Comparison of ENCODE assay signal across 21 mouse cellular contexts in the genomic region with DNA sequence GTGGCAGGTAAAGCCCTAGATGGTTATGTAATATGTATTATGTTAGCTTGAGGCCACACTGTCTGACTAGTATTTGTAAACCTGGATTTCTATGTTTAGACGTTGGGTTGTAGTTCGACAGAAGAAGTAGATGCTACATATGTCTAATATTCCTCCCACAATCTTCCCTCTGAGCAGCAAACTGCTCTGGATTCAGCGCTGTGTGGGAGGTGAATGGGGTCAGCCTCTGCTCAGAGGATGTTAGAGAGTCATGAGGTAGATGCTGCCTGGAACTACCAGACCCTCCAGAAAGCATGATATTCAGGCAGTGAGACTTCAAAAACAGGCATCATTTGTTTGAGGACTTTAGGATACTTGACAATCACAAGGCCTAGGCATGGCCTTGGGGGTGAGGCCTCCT.
DNase-seq lines count a peak whose midpoint lies in the region; TF ChIP-seq lines count a peak whose summit lies in the region.
"Had no signal": no experiment of that assay in that cellular context is flagged by ENCODE, and none has a peak within 500 bp of the region (broad histone marks: within the 10 kb centered on the region; RNA-seq: fewer than 3 reads in every experiment).

No protein-coding gene starts in this region.

- TF ChIP-seq POLR2A in cortical plate, adult 2 months (IDR thresholded peaks at IDR 0.05; ENCODE audit: extremely low read depth, insufficient read depth, low read length) = no peak

- H3K4me3 ChIP-seq in left cerebral cortex, adult 2 months = no peak overlapping the region
- no peak overlapping the region for H3K4me3 ChIP-seq in cortical plate, adult 2 months (ENCODE audit: insufficient read depth, low read length)
- H3K4me3 ChIP-seq: embryonic facial prominence, embryonic 13.5 days; embryonic facial prominence, embryonic 15.5 days; erythroblast, embryonic 14.5 days; forebrain, embryonic 10.5 days; forebrain, embryonic 12.5 days had no signal

- intact Hi-C loops in left cerebral cortex, adult 2 months (cut with DNase I) = no loop called here
- intact Hi-C loops in left cerebral cortex, postnatal 10 days (cut with DNase I) = no loop called here

- peak overlapping the region; percentile 55 for H3K27ac ChIP-seq in left cerebral cortex, adult 2 months
- peak overlapping the region; percentile 79; the same call in 1 of the 2 replicates for H3K27ac ChIP-seq in cortical plate, adult 2 months (ENCODE audit: insufficient read depth, low read length)
- H3K27ac ChIP-seq: embryonic facial prominence, embryonic 13.5 days; embryonic facial prominence, embryonic 15.5 days; forebrain, embryonic 10.5 days; forebrain, embryonic 12.5 days had no signal

- no peak for TF ChIP-seq CTCF in left cerebral cortex, adult 2 months (IDR thresholded peaks at IDR 0.05)
- TF ChIP-seq CTCF in cortical plate, adult 2 months (IDR thresholded peaks at IDR 0.05; ENCODE audit: extremely low read depth, insufficient read depth, low read length) = no peak

- no peak for DNase-seq in left cerebral cortex, adult 2 months (ENCODE audit: extremely low spot score in 1 of 2, low spot score in 2 of 2)
- no peak for DNase-seq in left cerebral cortex, postnatal 10 days (ENCODE audit: extremely low spot score in 1 of 2, low spot score in 2 of 2)
- DNase-seq in right cerebral cortex, adult 18-20 months = peak; percentile 48
- no peak for DNase-seq in right cerebral cortex, postnatal 25 days
- peak; percentile 64 for DNase-seq in brain, adult 2 months (ENCODE audit: low read depth, low spot score)
- DNase-seq in thymus, postnatal 10 days (ENCODE audit: low spot score in 2 of 2) = no peak
- DNase-seq: adrenal gland, adult 2 months; adrenal gland, postnatal 10 days; adrenal gland, postnatal 25 days; cerebellum, adult 11-12 months; cerebellum, adult 2 months; cerebellum, adult 9-10 months; cerebellum, postnatal 10 days; cerebellum, postnatal 25 days; embryo, embryonic 11 days had no signal

- H3K4me1 ChIP-seq in cortical plate, adult 2 months (ENCODE audit: control insufficient read depth, insufficient read depth, low read length) = peaks cover 3% of the 10 kb centered on the region
- H3K4me1 ChIP-seq: embryonic facial prominence, embryonic 13.5 days; embryonic facial prominence, embryonic 15.5 days; forebrain, embryonic 10.5 days; forebrain, embryonic 12.5 days had no signal

Comparison
In these comparisons a context has a peak if more than half of its experiments do, and no peak if none do; other contexts are left out.
1. DNase-seq: peak in right cerebral cortex, adult 18-20 months (single experiment) and brain, adult 2 months (single experiment); none in left cerebral cortex, adult 2 months (0 of 2), left cerebral cortex, postnatal 10 days (0 of 2), right cerebral cortex, postnatal 25 days (single experiment) and thymus, postnatal 10 days (0 of 2).